Mouse (Mus musculus) C2C12 (cell line): Measurements from ENCODE around the gene Sptbn2. TPM values are rescaled to one million over a fixed set of nuclear protein-coding genes. Genes with fewer than 3 reads are reported as not detected.

ENCODE experiments used
- H3K27me3 ChIP-seq: one replicate; pipeline ENCODE4 v1.6.1; 2011; ENCODE audit not compliant: control insufficient read depth, insufficient read depth, insufficient read length
- H3K36me3 ChIP-seq: one replicate; pipeline ENCODE4 v1.6.1; 2011; ENCODE audit not compliant: control insufficient read depth, insufficient read depth
- H3K4me3 ChIP-seq: one replicate; pipeline ENCODE4 v1.5.1; 2011; ENCODE audit warnings: mild to moderate bottlenecking, control low read depth; ENCODE audit not compliant: poor library complexity, insufficient read depth, severe bottlenecking
- H3K79me2 ChIP-seq: one replicate; pipeline ENCODE4 v1.6.1; 2011; ENCODE audit not compliant: control insufficient read depth, insufficient read depth
- H3K79me3 ChIP-seq: one replicate; pipeline ENCODE4 v1.6.1; 2011; ENCODE audit warnings: low read depth, control low read depth
- H3ac ChIP-seq: one replicate; pipeline ENCODE3; 2011; ENCODE audit warnings: low read depth; ENCODE audit not compliant: control insufficient read depth, insufficient read length
- CEBPB ChIP-seq: IDR thresholded peaks from one replicate; pipeline ENCODE4 v1.6.1; 2011; ENCODE audit warnings: low read depth, mild to moderate bottlenecking, control low read depth, moderate library complexity
- CTCF ChIP-seq: IDR thresholded peaks from one replicate; pipeline ENCODE4 v1.5.1; 2011; ENCODE audit not compliant: control insufficient read depth, insufficient read depth, insufficient read length
- FOSL1 ChIP-seq: IDR thresholded peaks from one replicate; pipeline ENCODE4 v1.8.0; 2011; ENCODE audit warnings: mild to moderate bottlenecking, low read length; ENCODE audit not compliant: poor library complexity, insufficient read depth, severe bottlenecking
- MAX ChIP-seq: IDR thresholded peaks from one replicate; pipeline ENCODE4 v1.6.1; 2011; ENCODE audit warnings: mild to moderate bottlenecking, control low read depth
- MYOD1 ChIP-seq: IDR thresholded peaks from one replicate; pipeline ENCODE4 v1.6.1; 2011; ENCODE audit warnings: low read depth; ENCODE audit not compliant: control insufficient read depth, insufficient read length
- MYOG ChIP-seq: IDR thresholded peaks from one replicate; pipeline ENCODE4 v1.6.1; 2011; ENCODE audit not compliant: control insufficient read depth, insufficient read length; ENCODE audit errors: extremely low read depth
- USF1 ChIP-seq: IDR thresholded peaks from one replicate; pipeline ENCODE4 v1.6.1; 2011; ENCODE audit warnings: low read depth, mild to moderate bottlenecking, control low read depth, moderate library complexity
- polyA plus RNA-seq: library from polyadenylated mRNA; unstranded; fragments of >200 nt; fragmentation: generic; extraction: Trizol; gene quantifications from one replicate; pipeline ENCODE4 v1.2.1, GENCODE M21; 2012; ENCODE audit warnings: missing spikeins

Gene Sptbn2
- polyA plus RNA-seq, 1 experiment: 0.15 TPM

GRCm38 (mm10) chr19:4716756-4717155, 5.8 kb downstream of the Sptbn2 start:
- peaks cover 11% of the 10 kb centered on the region for H3K27me3 ChIP-seq
- TF ChIP-seq CTCF (no peak), MYOD1 (no peak), MYOG (no peak), CEBPB (no peak), FOSL1 (no peak), MAX (no peak), USF1 (no peak)

GRCm38 (mm10) chr19:4717281-4717680, 6.3 kb downstream of the Sptbn2 start:
- no peak for TF ChIP-seq FOSL1
- TF ChIP-seq CEBPB: no peak
- TF ChIP-seq MYOG: no peak
- TF ChIP-seq MAX: no peak
- TF ChIP-seq MYOD1: no peak
- TF ChIP-seq USF1: no peak
- TF ChIP-seq CTCF: no peak
- no peaks in the 10 kb centered on the region for H3K79me3 ChIP-seq
- H3K27me3 ChIP-seq: peaks cover 6% of the 10 kb centered on the region
- no peaks in the 10 kb centered on the region for H3K79me2 ChIP-seq
- no peaks in the 10 kb centered on the region for H3K36me3 ChIP-seq
- no peak overlapping the region for H3K4me3 ChIP-seq
- no peak overlapping the region for H3ac ChIP-seq

More at GRCm38 (mm10) chr19:4716756-4717155, 5.8 kb downstream of the Sptbn2 start:
- Histone ChIP-seq H3K36me3 (no peaks in the 10 kb centered on the region), H3K79me3 (no peaks in the 10 kb centered on the region), H3K79me2 (no peaks in the 10 kb centered on the region), H3ac (no peak overlapping the region), H3K4me3 (no peak overlapping the region)

- H3K27me3 ChIP-seq: no peaks in the 10 kb centered on the region
- TF ChIP-seq FOSL1 (no peak), MYOD1 (no peak), CTCF (no peak), USF1 (no peak), CEBPB (no peak), MAX (no peak), MYOG (no peak)
- no peak overlapping the region for H3ac ChIP-seq
- no peaks in the 10 kb centered on the region for H3K36me3 ChIP-seq
- H3K79me3 ChIP-seq: no peaks in the 10 kb centered on the region
- H3K4me3 ChIP-seq: no peak overlapping the region
- H3K79me2 ChIP-seq: no peaks in the 10 kb centered on the region
Observed at GRCm38 (mm10) chr19:4718716-4719115, 7.7 kb downstream of the Sptbn2 start.

DNA sequence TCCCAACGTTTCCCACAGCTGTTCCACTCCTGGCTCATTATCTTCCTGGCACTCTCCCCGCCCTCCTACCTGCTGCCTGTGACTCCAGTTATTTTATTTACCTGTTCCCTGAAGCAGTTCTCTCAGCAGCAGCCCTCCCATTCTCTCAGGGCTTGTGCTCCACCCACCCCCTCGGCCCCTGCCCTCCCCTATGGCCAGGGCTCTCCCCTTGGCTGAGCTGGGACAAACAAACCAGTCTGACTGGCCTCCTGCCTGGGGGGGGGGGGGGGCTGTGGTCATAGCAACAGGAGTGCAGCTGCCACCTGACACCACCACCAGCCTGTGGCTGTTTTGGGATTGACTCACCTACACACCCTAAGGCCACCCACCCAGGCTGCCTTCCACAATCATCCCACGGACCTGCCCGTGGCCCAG, 8.4 kb downstream of the Sptbn2 start:
- Histone ChIP-seq H3K4me3 (no peak overlapping the region), H3ac (no peak overlapping the region), H3K27me3 (no peaks in the 10 kb centered on the region), H3K79me2 (no peaks in the 10 kb centered on the region), H3K36me3 (no peaks in the 10 kb centered on the region), H3K79me3 (no peaks in the 10 kb centered on the region)
- TF ChIP-seq MYOG (no peak), CEBPB (no peak), MAX (no peak), MYOD1 (no peak), FOSL1 (no peak), CTCF (no peak), USF1 (no peak)

GRCm38 (mm10) chr19:4720112-4720511, 9.1 kb downstream of the Sptbn2 start:
- TF ChIP-seq MYOG: no peak
- TF ChIP-seq MAX: no peak
- no peak for TF ChIP-seq CEBPB
- no peak for TF ChIP-seq MYOD1
- no peak for TF ChIP-seq FOSL1
- no peak for TF ChIP-seq CTCF
- TF ChIP-seq USF1: no peak
- no peaks in the 10 kb centered on the region for H3K36me3 ChIP-seq
- no peak overlapping the region for H3ac ChIP-seq
- no peak overlapping the region for H3K4me3 ChIP-seq
- H3K27me3 ChIP-seq: no peaks in the 10 kb centered on the region
- no peaks in the 10 kb centered on the region for H3K79me2 ChIP-seq
- H3K79me3 ChIP-seq: no peaks in the 10 kb centered on the region

DNA sequence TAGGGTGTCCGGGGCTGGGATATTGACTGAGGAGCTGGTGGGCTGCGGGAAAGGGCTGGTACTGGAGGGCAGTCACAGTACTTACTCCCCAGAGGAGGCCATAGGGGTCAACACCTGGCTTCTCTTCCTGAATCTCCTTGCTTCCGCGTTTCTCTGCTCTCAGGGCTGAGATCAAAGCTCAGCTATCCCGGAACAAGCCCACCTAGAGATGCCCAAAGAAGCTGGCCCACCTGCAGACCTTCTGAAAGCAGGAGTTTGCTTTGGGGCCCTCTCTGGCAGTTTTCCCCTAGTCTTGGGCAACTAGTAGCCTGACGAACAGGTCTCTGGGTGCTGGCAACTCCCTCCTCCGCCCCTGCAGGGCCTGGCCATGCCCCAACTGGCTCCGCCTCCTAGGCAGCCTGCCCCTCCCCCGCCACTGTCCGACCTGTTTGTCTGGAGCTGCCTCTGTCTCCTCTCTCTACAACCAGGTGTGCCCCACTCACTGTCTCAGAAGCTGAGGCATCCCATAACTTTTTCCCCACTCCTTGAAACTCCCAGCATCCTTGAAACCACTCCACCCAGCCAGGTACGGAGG, 9.8 kb downstream of the Sptbn2 start:
- no peaks in the 10 kb centered on the region for H3K79me3 ChIP-seq
- no peaks in the 10 kb centered on the region for H3K36me3 ChIP-seq
- no peak overlapping the region for H3K4me3 ChIP-seq
- H3K79me2 ChIP-seq: no peaks in the 10 kb centered on the region
- H3K27me3 ChIP-seq: no peaks in the 10 kb centered on the region
- H3ac ChIP-seq: no peak overlapping the region
- TF ChIP-seq CEBPB (no peak), MYOG (no peak), CTCF (no peak), MAX (no peak)
